Mouse (Mus musculus): ENCODE data around the gene Enthd1. TPM values are rescaled to one million over a fixed set of nuclear protein-coding genes. Genes with fewer than 3 reads are reported as not detected.
"Not testable (repeated sequence)": the region's sequence is repeated elsewhere in the genome, so short reads cannot be mapped to it uniquely, and the experiment has no call there.

The Enthd1 gene
- total RNA-seq, 2 experiments from 2014 or later, result not detected

DNA sequence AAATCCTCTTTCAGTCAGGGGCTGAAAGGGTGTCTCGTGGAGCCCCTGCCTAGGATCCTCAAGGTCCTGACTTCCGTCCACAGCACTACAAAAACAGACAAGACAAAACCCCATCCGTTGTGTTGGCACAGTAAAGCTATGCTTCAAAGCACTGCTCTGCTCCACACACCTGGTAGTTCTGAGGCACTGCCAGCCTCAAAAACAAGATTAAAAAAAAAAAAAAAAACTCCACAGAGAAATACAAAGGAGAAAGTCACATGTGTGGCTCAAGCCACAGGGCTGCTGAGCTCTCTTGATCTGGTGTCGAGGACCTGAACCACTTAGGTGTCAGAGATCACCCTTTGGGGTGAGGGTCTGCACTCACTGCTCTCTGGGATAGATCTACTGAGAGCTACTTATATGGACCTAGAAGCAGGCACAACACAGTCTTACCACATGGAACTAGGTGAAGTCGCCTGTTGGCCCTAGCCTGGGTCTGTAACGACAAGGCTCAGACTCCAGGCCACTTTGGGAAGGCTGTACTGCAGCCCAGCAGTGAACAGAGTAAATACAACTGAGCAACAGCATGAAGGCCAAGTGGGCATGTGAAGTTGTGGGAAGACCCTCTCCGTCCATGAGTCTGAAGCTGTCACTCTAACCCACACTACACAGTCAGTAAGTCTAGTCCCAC, 26.1 kb downstream of the Enthd1 start:
- no peak for DNase-seq (ENCODE audit: low spot score in 2 of 2)

DNA sequence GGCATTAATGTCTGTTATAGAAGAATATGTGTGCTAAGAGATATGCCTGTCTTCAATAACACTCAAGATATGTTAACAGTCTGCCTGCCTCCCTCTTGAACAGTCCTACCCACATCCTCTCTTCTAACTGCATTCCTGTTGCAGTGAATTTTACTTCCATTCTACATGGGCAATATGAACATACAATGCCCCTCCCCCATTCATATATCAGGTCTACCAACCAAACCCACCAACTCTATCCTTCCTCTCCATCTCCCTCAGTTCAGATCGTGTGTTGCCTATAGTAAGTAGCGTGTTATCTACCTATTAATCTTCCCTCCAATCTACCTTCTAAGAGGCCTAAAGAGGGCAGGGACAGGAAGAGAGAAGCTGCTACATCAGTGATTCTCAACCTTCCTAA, 26.9 kb downstream of the Enthd1 start:
- no peak for DNase-seq (ENCODE audit: low spot score in 2 of 2)

DNA sequence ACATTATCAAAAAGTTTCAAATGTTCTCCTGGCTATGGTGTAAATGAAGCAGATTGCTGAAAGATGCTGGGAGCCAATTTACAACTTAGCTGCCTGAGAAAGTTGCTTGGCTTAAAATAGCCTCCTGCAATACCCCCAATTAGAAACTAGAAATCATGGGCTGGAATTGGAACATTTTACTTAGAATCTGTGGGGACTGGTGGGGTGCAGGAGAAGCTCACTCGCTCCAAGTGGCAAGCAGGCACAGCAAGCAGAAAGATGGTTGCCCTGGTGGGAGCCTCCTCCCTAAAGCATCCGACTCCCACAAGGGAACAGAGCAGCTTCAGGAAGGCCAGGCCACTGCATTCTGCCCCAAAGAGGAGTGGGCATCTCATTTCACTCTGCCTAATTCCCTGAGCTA, 28.9 kb downstream of the Enthd1 start:
- peak in 1 of 2 experiments; percentile 25 for DNase-seq (ENCODE audit: low spot score in 2 of 2)

DNA sequence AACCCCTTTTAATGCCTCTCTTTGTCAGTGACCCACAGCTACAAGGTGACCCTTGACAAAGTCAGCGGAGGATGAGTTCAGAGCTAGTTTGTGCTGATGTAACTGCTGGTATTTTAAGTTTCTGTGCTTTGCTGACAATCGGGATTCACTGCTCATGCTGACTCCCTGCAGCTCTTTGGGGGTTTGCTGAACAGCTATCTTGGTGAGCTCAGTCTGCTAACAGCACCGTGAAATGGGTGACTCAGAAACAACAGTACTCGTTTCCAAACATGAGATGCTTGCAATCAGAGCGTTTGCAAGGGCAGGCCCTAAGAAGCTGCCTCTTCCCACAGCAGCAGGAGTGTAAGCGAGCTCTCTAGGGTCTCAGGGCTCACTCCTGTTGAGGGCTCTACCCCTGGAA, 31.7 kb downstream of the Enthd1 start:
- DNase-seq (ENCODE audit: low spot score in 2 of 2), result no peak

DNA sequence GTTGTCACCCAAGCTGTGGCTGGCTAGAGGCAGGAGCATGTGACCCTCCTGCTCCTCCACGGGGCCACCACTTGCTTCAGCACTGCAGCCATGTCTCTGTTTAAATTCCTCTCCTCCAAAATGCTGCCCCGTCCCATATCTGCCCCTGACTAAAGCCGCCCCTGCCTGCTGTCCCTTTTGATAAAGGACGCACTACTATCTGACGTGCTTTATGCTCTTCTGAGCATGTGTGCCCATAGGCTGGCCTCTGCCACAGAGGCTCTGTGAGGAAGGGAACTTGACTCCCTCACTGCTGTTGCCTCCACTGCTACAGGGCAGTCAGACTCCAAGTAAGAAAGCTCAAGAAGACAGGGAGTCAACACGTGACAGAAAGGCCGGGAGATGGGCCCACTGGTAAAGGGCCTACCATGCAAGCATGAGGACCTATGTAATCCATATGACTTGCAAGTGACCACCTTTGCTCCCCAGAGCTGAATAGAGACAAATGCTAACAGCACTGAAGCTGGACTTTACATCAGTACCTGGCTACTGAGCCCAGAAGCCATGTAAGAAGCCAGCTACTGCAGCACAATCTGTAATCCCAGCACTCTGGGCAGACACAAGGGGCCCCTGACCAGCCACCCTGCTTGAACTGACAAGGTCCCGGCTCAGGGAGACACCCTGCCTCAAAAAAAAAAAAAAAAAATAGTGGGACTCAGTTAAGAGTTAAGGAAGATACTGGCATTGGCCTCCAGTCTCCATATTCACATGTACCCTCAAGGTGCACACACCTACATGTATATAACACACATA, 32.5 kb downstream of the Enthd1 start:
- no peak for DNase-seq (ENCODE audit: low spot score in 2 of 2)

DNA sequence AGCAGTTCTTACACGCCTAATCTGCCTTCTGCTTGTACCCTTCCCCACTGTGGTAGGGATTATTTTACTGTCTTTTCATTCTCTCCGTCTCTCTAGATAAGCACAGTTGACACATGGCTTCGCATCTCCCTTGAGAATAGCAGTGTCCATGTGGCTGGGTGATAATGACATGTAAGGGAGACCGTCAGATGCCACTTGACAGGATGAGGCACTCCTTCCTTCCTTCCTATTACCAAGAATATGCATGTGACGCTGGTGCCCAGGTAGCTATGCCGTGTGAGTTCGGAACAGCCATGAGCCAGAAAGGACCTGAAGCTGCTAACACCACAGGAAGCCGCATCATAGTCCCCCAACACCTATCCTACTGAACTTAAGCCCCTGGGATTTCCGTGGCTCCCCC, 33.9 kb downstream of the Enthd1 start:
- DNase-seq (ENCODE audit: low spot score in 2 of 2), result no peak

DNA sequence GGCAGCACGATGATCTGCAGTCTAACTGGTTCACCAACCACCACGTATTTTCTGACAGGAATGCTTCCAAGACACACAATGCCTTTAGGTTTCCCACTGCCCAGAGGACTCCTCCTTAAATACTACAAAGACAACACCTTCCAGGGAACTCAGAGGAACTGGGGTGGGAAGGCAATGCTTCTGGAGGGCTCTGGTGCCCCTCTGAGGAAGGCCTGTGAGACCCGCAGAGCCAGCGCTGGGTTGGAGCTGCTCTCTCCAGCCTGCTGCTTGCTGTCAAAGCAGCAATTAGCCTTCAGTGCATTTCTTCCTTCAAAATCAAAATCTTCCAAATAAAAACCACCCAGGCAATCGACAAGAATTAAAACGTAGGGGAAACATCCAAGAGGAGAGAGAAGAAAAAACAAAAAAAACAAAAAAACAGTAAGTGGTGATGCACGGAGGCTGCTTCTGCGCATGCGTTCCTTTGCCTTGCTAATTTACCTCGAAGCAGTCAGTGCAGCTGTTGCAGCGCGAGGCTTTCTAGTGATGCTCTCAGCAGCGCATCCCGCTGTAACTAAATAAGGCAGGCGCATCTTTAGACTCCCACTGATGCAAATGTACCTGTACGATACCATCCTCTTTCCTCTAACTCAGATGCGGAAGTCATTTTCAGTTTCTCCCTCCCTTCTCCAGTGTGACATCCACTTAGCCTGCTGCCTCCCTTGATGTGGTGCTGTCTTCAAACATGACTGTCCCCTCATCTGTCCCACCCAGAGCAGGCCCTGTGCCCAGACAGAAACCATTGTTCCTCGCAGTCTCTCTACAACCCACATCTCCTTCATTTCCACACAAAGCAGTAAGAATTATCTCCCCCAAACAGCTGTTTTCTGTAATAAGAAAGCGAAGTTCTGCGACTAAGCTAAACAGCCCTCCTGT, 34.7 kb downstream of the Enthd1 start:
- no peak for DNase-seq (ENCODE audit: low spot score in 2 of 2)

DNA sequence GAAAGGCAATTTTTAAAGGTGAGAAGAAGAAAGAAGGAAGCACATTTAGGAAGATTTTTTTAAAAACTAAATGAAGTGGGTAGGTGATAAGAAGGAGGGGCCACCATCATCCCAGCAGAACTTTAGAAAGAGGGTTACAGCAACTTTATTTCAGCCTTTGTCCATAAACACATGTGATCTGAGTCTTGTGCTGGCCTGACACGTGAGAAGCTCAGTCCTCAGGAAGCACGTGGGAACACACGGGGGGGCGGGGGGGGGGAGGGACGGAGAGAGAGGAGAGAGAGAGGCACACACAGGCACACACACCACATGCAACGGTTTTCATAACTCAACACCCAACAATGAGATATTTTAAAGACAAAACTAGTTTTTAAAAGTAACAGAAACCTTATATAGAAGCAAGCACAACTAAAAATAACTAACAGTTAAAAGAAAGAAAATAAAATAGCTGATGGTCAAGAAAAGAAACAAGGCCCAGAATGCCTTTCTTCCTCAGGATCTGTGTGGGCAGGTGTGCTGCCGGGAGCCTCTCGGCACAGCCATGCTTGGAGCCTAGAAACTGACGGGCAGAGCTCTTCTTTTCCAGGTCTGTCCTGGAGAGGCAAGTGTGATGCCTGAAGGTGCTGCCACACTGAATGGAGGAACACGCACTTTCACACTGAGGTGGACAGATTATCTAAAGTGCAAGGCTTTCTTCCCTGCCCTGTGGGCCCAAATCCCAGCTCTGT, 43.1 kb downstream of the Enthd1 start:
- DNase-seq (ENCODE audit: low spot score in 2 of 2), result no peak

DNA sequence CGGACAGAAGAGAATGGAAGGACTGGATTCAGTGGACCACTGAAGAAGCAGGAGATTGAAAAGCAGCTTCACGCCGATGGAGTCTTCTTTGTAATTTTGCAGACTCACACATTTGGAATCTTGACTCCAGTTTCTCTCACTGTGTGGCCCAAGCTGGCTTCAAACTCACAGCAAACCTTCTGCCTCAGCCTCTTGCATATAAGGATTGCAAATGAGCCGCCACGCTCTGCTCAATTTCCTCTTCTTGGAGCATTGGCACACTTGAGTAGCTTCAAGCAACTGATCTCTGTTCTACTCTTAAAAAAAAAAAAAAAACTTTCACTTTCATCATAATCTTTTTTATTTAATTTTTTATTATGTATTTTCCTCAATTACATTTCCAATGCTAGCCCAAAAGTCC, 45.0 kb downstream of the Enthd1 start:
- DNase-seq (ENCODE audit: low spot score in 2 of 2), result no peak

DNA sequence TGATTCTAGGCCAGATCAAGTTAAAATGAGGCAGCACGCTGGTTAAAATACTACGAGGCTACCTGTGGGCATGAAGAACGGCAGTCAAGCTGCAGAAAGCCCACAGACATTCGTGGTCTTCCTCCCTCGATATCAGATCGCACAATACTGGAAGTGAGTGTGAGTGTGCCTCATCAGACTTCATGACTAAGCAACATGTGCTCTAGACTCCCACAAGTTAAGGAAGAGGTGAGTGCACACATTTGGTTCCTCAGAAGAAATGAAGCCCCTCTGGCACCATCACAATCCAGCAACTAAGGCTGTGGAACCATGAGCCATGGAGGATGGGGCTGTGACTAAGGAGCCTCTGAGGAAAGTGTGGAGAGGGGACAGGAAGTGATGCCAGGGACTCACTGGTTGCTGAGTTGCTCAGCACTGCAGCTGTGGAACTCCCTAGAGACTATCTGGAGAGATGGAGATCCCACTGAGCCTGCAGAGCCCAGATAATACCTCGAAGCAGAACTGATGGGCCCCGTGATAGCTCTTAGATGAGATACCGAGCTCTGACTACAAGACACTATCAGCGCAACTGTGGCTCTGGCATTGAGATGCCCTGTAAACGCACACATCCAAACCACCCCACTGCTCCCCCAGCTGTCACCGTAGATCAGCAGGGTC, 46.3 kb downstream of the Enthd1 start:
- DNase-seq (ENCODE audit: low spot score in 2 of 2), result no peak

DNA sequence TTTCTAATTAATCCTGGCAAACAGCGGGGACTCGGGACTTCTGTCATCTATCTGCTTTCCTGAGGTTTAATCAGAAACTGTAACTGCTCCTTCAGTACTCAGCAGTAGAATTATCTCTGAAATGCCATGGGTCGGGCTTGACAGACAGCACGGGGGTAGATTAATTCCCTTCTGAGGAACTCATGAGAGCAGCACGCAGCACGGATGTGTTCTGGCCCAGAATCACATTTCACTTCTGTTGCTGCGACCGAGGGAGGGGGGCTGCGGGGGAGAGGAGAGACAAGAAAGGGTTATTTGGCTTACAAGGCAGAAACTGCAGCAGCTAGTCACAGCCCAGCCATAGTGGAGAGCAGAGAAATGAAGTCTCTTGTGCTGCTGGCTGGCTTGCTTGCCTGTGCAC, 47.0 kb downstream of the Enthd1 start:
- peak; percentile 48 to 54 for DNase-seq (ENCODE audit: low spot score in 2 of 2)

DNA sequence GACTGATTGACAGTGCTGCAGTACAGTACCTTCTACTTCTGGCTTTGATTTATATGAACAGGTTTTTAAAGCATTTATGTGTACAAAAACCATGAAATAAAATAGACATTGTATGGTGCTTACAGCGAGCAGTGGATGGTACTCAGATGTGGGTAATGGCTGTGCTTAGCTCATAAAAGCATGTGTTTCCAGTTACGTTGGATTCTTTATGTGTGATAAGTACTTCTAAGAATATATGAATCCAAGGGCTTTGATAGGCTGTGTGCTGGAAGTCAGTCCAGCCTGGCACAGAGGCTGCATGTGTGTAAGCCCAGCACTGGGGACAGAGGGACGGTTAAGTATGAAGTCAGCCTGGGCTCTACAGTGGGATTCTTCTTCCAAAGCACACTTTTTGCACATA, 48.4 kb downstream of the Enthd1 start:
- DNase-seq (ENCODE audit: low spot score in 2 of 2), result no peak

DNA sequence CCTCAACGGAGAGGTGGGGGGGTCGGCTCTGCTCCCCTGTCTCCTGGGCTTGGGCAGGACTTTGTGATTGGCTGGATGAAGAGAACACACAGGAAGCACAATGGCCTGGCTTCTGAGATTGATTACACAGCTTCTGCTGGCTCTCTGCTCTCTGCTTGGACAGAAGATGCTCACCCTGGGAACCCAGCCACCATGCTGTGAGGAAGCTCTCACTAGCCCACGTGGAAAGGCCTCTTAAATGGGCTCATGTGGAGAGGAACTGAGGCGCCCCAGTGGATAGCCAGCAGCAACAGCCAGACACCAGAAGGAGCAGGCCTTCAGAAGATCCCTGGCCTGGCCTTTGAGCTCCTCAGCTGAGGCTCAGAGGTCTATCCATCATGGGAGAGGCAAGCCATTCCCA, 59.9 kb downstream of the Enthd1 start:
- no peak for DNase-seq (ENCODE audit: low spot score in 2 of 2)

DNA sequence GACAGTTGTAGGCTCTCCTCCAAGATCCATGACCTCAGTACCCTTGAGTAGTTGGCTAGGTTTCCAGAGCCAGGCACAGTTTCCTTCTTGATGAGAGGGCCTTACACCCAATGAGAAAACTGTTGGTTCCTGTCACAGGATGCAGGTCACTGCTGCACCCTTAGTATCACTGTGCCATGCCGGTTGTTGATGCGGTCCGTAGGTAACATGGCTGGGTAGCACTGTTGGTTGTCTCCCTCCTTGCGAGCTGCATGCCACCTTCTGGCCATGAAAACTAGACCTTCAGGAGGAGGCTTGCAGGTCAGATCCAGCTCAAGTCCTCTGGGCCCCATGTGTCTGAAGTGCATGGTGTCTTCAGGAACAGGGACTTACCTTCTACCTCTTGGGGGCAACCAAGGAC, 61.8 kb downstream of the Enthd1 start:
- DNase-seq (ENCODE audit: low spot score in 2 of 2), result not testable (repeated sequence)

DNA sequence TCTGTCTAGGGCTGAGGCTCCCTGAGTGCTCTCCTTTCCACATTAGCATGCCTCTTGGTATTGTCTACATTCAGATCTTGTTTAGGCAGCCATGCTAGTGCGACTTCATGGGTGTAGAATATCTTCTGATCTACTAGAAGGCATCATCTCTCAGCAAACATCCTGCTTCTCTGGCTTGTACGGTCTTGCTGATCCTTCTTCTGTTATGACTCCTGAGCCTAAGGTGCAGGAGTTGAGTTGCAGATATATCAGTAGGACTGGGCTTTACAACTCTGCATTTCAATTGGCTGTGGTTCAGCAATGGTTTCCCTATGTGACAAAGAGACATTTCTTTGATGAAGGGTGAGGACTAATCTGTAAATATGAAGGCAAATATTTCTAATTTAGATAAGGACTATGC, 62.2 kb downstream of the Enthd1 start:
- no peak for DNase-seq (ENCODE audit: low spot score in 2 of 2)

DNA sequence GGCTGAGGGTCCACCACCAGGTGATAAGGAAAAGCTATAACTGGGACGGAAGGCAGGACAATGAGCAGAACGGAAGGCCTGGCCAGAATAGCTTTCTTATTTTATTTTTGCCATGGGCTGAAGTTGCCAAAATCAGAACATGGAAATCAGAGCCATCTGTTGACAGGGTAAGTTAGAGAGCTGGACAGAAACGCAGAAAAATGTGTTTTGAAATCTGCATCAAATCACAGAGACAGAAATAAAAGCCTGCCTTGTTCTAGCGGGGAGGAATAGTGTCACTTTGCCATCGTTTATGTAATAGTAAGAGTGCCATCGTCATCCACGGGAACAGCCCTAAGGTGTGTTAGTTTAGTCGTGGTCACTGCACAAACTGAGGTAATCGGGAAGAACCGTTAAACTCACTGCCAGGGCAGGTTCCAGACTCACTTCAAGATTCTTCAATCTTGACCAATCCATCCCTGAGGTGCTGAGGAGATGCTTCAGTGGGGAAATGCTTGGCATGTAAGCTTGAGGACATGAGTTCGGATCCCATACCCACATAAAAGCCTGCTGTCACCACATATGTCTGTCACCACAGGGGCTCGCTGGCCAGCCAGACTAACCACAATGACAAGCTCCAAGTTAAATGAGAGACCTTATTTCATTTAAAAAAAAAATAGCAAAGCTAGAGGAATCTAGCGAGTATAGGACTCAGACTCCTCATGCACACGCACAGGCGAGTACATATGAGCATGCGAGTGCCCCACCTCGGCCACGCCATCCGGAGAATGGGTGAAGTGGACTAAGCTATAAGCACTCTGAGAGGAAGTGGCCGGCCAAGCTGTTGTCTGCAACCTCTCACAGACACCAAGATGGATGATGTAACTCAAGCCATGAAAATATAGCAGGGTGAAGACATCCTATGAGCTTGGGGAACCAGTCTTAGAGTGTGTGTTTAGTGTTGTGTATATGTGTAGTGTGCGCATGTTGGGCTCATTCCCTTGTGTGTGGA, 63.6 kb downstream of the Enthd1 start:
- peak in 1 of 2 experiments; percentile 33 for DNase-seq (ENCODE audit: low spot score in 2 of 2)

DNA sequence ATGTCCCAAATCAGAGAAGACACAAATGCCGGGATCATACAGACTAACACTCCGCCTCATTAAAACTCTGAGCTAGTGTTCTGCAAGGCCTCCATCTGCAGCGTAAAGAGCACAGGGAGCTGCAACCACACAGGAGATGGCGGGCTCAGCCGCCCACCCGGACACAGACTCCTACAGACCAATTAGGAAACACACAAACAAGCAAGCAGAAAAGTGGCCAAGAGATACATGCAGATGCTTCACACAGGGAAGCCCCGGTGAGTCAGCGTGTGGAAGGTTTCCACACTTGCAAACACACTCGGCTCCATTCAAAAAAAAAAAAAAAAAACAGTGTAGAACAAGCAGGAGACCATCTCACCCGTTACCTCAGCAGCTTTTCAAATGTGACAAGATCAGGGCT, 64.5 kb downstream of the Enthd1 start:
- peak in 1 of 2 experiments; percentile 18 for DNase-seq (ENCODE audit: low spot score in 2 of 2)

DNA sequence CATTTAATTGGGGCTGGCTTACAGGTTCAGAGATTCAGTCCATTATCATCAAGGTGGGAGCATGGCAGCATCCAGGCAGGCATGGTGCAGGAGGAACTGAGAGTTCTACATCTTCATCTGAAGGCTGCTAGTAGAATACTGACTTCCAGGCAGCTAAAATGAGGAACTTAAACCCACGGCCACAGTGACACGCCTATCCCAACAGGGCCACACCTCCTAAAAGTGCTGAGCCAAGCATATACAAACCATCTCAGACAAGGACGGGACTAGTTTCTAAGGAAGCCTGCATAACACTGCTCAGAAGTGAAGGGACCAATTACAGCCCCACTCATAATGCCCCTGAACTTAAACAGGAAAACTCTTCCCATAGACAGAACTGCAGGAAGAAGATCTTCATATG, 67.2 kb downstream of the Enthd1 start:
- not testable (repeated sequence) for DNase-seq (ENCODE audit: low spot score in 2 of 2)

DNA sequence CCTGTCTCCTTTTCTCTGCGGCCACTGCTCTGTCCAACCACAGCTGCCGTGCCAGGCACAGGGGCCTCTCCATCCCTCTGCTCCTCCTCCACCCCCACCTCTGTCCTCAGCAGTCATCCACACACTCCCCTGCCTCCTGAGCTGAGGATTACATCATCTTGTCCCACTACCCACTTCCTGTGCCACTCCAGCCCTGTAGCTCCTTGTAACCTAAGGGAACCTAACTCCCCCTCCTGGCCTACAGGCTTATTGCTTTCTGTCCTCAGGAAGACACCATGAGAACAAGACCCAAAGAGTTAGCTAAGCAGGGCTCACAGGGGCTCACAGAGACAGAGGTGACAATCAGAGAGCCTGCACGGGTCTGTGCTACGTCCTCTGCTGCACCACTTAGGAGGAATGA, 73.5 kb downstream of the Enthd1 start:
- no peak for DNase-seq (ENCODE audit: low spot score in 2 of 2)

Measured in layer of hippocampus, postnatal 14 days (tissue).